Mouse (Mus musculus) fat pad, adult 2 months (tissue): ENCODE results near the gene Agap1.
"Not testable (repeated sequence)": the region's sequence is repeated elsewhere in the genome, so short reads cannot be mapped to it uniquely, and the experiment has no call there.

Source experiments
- DNase-seq: peaks from one replicate; pipeline ENCODE4 v3.0.0-alpha.2; 2011; ENCODE audit warnings: low read depth, low spot score; ENCODE audit errors: extremely low read depth

Gene Agap1

GRCm38 (mm10) chr1:89501346-89501745 lies 46.7 kb downstream of the Agap1 start:
- DNase-seq = no peak

GRCm38 (mm10) chr1:89501891-89502290 lies 47.3 kb downstream of the Agap1 start:
- not testable (repeated sequence) for DNase-seq

- no peak for DNase-seq
Observed at GRCm38 (mm10) chr1:89509196-89509595, 54.6 kb downstream of the Agap1 start.

GRCm38 (mm10) chr1:89509763-89510340 lies 55.2 kb downstream of the Agap1 start:
- DNase-seq = no peak

- DNase-seq = no peak
Observed at GRCm38 (mm10) chr1:89510731-89511130, 56.1 kb downstream of the Agap1 start.

- peak; percentile 80 for DNase-seq
Observed at GRCm38 (mm10) chr1:89513616-89514283, 59.1 kb downstream of the Agap1 start.

GRCm38 (mm10) chr1:89515808-89516560 lies 61.4 kb downstream of the Agap1 start:
- no peak for DNase-seq

GRCm38 (mm10) chr1:89517817-89518216 lies 63.2 kb downstream of the Agap1 start:
- no peak for DNase-seq

GRCm38 (mm10) chr1:89519914-89520643 lies 65.5 kb downstream of the Agap1 start:
- no peak for DNase-seq

- no peak for DNase-seq
Observed at GRCm38 (mm10) chr1:89521406-89521805, 66.8 kb downstream of the Agap1 start.

GRCm38 (mm10) chr1:89521935-89522535 lies 67.4 kb downstream of the Agap1 start:
- DNase-seq = no peak

GRCm38 (mm10) chr1:89524369-89524768 lies 69.8 kb downstream of the Agap1 start:
- no peak for DNase-seq

- DNase-seq = no peak
Observed at GRCm38 (mm10) chr1:89524998-89525397, 70.4 kb downstream of the Agap1 start.

GRCm38 (mm10) chr1:89525825-89526224 lies 71.2 kb downstream of the Agap1 start:
- DNase-seq = no peak

- no peak for DNase-seq
Observed at GRCm38 (mm10) chr1:89528671-89529276, 74.2 kb downstream of the Agap1 start.

- DNase-seq = no peak
Observed at GRCm38 (mm10) chr1:89533702-89534101, 79.1 kb downstream of the Agap1 start.

- DNase-seq = no peak
Observed at GRCm38 (mm10) chr1:89535206-89535605, 80.6 kb downstream of the Agap1 start.

GRCm38 (mm10) chr1:89538163-89538946 lies 83.7 kb downstream of the Agap1 start:
- no peak for DNase-seq

- DNase-seq = no peak
Observed at GRCm38 (mm10) chr1:89539127-89539526, 84.5 kb downstream of the Agap1 start.

GRCm38 (mm10) chr1:89541151-89541550 lies 86.5 kb downstream of the Agap1 start:
- DNase-seq = no peak
